Mouse (Mus musculus) limb, embryonic 13.5 days (tissue): ENCODE data around the gene Iqcf1. TPM values are rescaled to one million over a fixed set of nuclear protein-coding genes. Genes with fewer than 3 reads are reported as not detected.

Source experiments
- ATAC-seq: fragments of 200-750 bp; cut with Nextera tagmentation; 2 replicates; pipeline ENCODE4 v1.8.0; 2017; ENCODE audit warnings: low read depth, moderate number of reproducible peaks, moderate TSS enrichment; ENCODE audit not compliant: low FRiP score
- H3K27ac ChIP-seq: fragments of 300-500 bp; sonication (generic); 2 replicates; pipeline ENCODE4 v1.5.1; 2015; ENCODE audit warnings: inconsistent platforms, mild to moderate bottlenecking, moderate library complexity
- H3K27me3 ChIP-seq: fragments of 300-500 bp; sonication (generic); 2 replicates; pipeline ENCODE4 v1.6.1; 2015; ENCODE audit warnings: mild to moderate bottlenecking, inconsistent platforms
- H3K36me3 ChIP-seq: fragments of 300-500 bp; sonication (generic); 2 replicates; pipeline ENCODE4 v1.6.1; 2015; ENCODE audit warnings: inconsistent platforms, mild to moderate bottlenecking, moderate library complexity
- H3K4me1 ChIP-seq: fragments of 300-500 bp; sonication (generic); 2 replicates; pipeline ENCODE4 v1.6.1; 2015; ENCODE audit warnings: inconsistent platforms
- H3K4me2 ChIP-seq: fragments of 300-500 bp; sonication (generic); replicated peaks from 2 replicates; pipeline ENCODE4 v1.6.1; 2015; ENCODE audit warnings: inconsistent platforms, mild to moderate bottlenecking, moderate library complexity
- H3K4me3 ChIP-seq: fragments of 300-500 bp; sonication (generic); 2 replicates; pipeline ENCODE4 v1.5.1; 2015; ENCODE audit warnings: moderate library complexity, mild to moderate bottlenecking, inconsistent platforms
- H3K9ac ChIP-seq: fragments of 300-500 bp; sonication (generic); 2 replicates; pipeline ENCODE4 v1.6.1; 2015; ENCODE audit warnings: mild to moderate bottlenecking, inconsistent platforms
- H3K9me3 ChIP-seq: fragments of 300-500 bp; sonication (generic); 2 replicates; pipeline ENCODE4 v1.6.1; 2016; ENCODE audit warnings: inconsistent platforms
- WGBS: fragments of 180-500 bp; shearing (Covaris S2); methylation state at CpG from one replicate; pipeline ENCODE4 v1.1.7; 2015; 5-methylcytosine and 5-hydroxymethylcytosine counted together
- polyA plus RNA-seq: library from polyadenylated mRNA; unstranded; fragments of >200 nt; fragmentation: Nextera tagmentation; extraction: Ambion mirVana; gene quantifications from 2 replicates; pipeline ENCODE4 v1.2.1, GENCODE M21; 2015

The Iqcf1 gene
- polyA plus RNA-seq, 1 experiment from 2014 or later: not detected

GRCm38 (mm10) chr9:106466721-106467120 lies 33.0 kb upstream of the Iqcf1 start:
- ATAC-seq: no peak
- peaks cover 12% of the 10 kb centered on the region; the same call in 1 of the 2 replicates for H3K27me3 ChIP-seq
- H3K27ac ChIP-seq: no peak overlapping the region
- 93% methylated on average over 6 of the region's 6 CpGs for WGBS
- H3K9ac ChIP-seq: no peak overlapping the region
- H3K4me1 ChIP-seq: peaks cover 17% of the 10 kb centered on the region
- no peak overlapping the region for H3K4me2 ChIP-seq
- H3K36me3 ChIP-seq: peaks cover 24% of the 10 kb centered on the region
- H3K4me3 ChIP-seq: no peak overlapping the region
- no peaks in the 10 kb centered on the region for H3K9me3 ChIP-seq

GRCm38 (mm10) chr9:106467746-106468145 lies 32.0 kb upstream of the Iqcf1 start:
- no peak for ATAC-seq
- H3K27me3 ChIP-seq: peaks cover 12% of the 10 kb centered on the region; the same call in 1 of the 2 replicates
- no peaks in the 10 kb centered on the region for H3K9me3 ChIP-seq
- no peak overlapping the region for H3K9ac ChIP-seq
- 90% methylated on average over 7 of the region's 7 CpGs for WGBS
- H3K4me1 ChIP-seq: peaks cover 19% of the 10 kb centered on the region
- H3K4me2 ChIP-seq: no peak overlapping the region
- peaks cover 14% of the 10 kb centered on the region for H3K36me3 ChIP-seq
- H3K4me3 ChIP-seq: no peak overlapping the region
- H3K27ac ChIP-seq: no peak overlapping the region

DNA sequence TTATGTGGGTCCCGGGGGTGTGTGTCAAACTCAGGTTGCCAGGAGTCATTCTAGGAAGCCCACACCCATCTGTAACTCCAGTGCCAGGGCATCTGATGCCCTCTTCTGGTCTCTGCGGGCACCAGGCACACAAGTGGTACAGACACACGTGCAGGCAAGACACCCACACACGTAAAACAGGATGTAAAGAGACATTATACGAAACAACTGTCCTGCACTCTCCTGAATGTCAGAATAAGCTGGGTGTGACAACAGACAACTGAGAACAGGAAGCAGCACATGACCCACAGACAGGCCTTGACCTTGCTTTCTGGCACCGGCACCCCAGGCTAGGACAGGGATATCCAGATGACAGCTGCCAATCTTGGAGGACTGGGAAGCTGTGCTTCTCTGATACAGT lies 30.4 kb upstream of the Iqcf1 start:
- H3K36me3 ChIP-seq: no peaks in the 10 kb centered on the region
- ATAC-seq: no peak
- no peak overlapping the region; the same call in 1 of the 2 replicates for H3K27ac ChIP-seq
- no peak overlapping the region for H3K9ac ChIP-seq
- no peak overlapping the region for H3K4me2 ChIP-seq
- H3K9me3 ChIP-seq: no peaks in the 10 kb centered on the region
- H3K27me3 ChIP-seq: peaks cover 5% of the 10 kb centered on the region; the same call in 1 of the 2 replicates
- H3K4me1 ChIP-seq: peaks cover 23% of the 10 kb centered on the region
- 72% methylated on average over 6 of the region's 6 CpGs for WGBS
- H3K4me3 ChIP-seq: no peak overlapping the region

GRCm38 (mm10) chr9:106469776-106470175 lies 30.0 kb upstream of the Iqcf1 start:
- WGBS: 62% methylated on average over 9 of the region's 9 CpGs
- Histone ChIP-seq H3K27me3 (peaks cover 5% of the 10 kb centered on the region; the same call in 1 of the 2 replicates), H3K4me3 (no peak overlapping the region), H3K4me2 (no peak overlapping the region), H3K27ac (no peak overlapping the region), H3K9me3 (no peaks in the 10 kb centered on the region), H3K4me1 (peaks cover 21% of the 10 kb centered on the region), H3K36me3 (no peaks in the 10 kb centered on the region), H3K9ac (no peak overlapping the region)
- no peak for ATAC-seq

GRCm38 (mm10) chr9:106470991-106471750 lies 28.6 kb upstream of the Iqcf1 start:
- Histone ChIP-seq H3K27me3 (no peaks in the 10 kb centered on the region), H3K9me3 (no peaks in the 10 kb centered on the region), H3K27ac (no peak overlapping the region), H3K4me1 (peaks cover 25% of the 10 kb centered on the region), H3K9ac (no peak overlapping the region; the same call in 1 of the 2 replicates), H3K4me2 (peak overlapping the region; percentile 25), H3K4me3 (no peak overlapping the region), H3K36me3 (no peaks in the 10 kb centered on the region)
- WGBS: 64% methylated on average over 14 of the region's 14 CpGs
- no peak for ATAC-seq

- Histone ChIP-seq H3K27ac (no peak overlapping the region), H3K9me3 (no peaks in the 10 kb centered on the region), H3K4me2 (peak overlapping the region; percentile 25), H3K9ac (no peak overlapping the region; the same call in 1 of the 2 replicates), H3K27me3 (no peaks in the 10 kb centered on the region), H3K4me3 (no peak overlapping the region), H3K36me3 (no peaks in the 10 kb centered on the region), H3K4me1 (peaks cover 31% of the 10 kb centered on the region)
- WGBS: 8% methylated on average over 5 of the region's 5 CpGs
- no peak for ATAC-seq
Observed at GRCm38 (mm10) chr9:106471892-106472291, 27.9 kb upstream of the Iqcf1 start.

- 71% methylated on average over 4 of the region's 4 CpGs for WGBS
- Histone ChIP-seq H3K36me3 (no peaks in the 10 kb centered on the region), H3K27ac (no peak overlapping the region), H3K9me3 (no peaks in the 10 kb centered on the region), H3K4me3 (no peak overlapping the region), H3K27me3 (no peaks in the 10 kb centered on the region), H3K4me2 (no peak overlapping the region), H3K9ac (0 out of 2 replicates have a peak overlapping the region, but pooled peaks have one; percentile 25), H3K4me1 (peaks cover 31% of the 10 kb centered on the region)
- no peak for ATAC-seq
Observed at GRCm38 (mm10) chr9:106472321-106472720, 27.4 kb upstream of the Iqcf1 start.

- WGBS: 87% methylated on average over 16 of the region's 16 CpGs
- no peak overlapping the region for H3K4me3 ChIP-seq
- no peaks in the 10 kb centered on the region for H3K27me3 ChIP-seq
- H3K9me3 ChIP-seq: no peaks in the 10 kb centered on the region
- ATAC-seq: no peak
- no peak overlapping the region for H3K9ac ChIP-seq
- H3K4me2 ChIP-seq: no peak overlapping the region
- H3K27ac ChIP-seq: no peak overlapping the region
- no peaks in the 10 kb centered on the region for H3K36me3 ChIP-seq
- H3K4me1 ChIP-seq: peaks cover 37% of the 10 kb centered on the region
Observed at GRCm38 (mm10) chr9:106473081-106473752, 26.6 kb upstream of the Iqcf1 start.

- WGBS: 65% methylated on average over 2 of the region's 5 CpGs
Observed at GRCm38 (mm10) chr9:106473753-106474105, 26.0 kb upstream of the Iqcf1 start.

GRCm38 (mm10) chr9:106474456-106474855 lies 25.3 kb upstream of the Iqcf1 start:
- H3K9me3 ChIP-seq: no peaks in the 10 kb centered on the region
- H3K27ac ChIP-seq: no peak overlapping the region
- WGBS: 12% methylated on average over 6 of the region's 6 CpGs
- no peak; the same call in 1 of the 2 replicates for ATAC-seq
- H3K4me2 ChIP-seq: peak overlapping the region; percentile 35
- no peak overlapping the region for H3K4me3 ChIP-seq
- H3K4me1 ChIP-seq: peaks cover 39% of the 10 kb centered on the region
- no peaks in the 10 kb centered on the region for H3K27me3 ChIP-seq
- H3K36me3 ChIP-seq: peaks cover 4% of the 10 kb centered on the region; the same call in 1 of the 2 replicates
- H3K9ac ChIP-seq: peak overlapping the region; percentile 55; the same call in 1 of the 2 replicates

More at GRCm38 (mm10) chr9:106473753-106474105, 26.0 kb upstream of the Iqcf1 start:
- H3K27me3 ChIP-seq: no peaks in the 10 kb centered on the region
- H3K4me2 ChIP-seq: no peak overlapping the region
- H3K9ac ChIP-seq: no peak overlapping the region
- peaks cover 39% of the 10 kb centered on the region for H3K4me1 ChIP-seq
- H3K4me3 ChIP-seq: no peak overlapping the region
- no peak for ATAC-seq
- H3K36me3 ChIP-seq: no peaks in the 10 kb centered on the region
- H3K27ac ChIP-seq: no peak overlapping the region
- no peaks in the 10 kb centered on the region for H3K9me3 ChIP-seq

GRCm38 (mm10) chr9:106475046-106475445 lies 24.7 kb upstream of the Iqcf1 start:
- no peak overlapping the region for H3K27ac ChIP-seq
- WGBS: 71% methylated on average over 7 of the region's 7 CpGs
- peak overlapping the region; percentile 35 for H3K4me2 ChIP-seq

DNA sequence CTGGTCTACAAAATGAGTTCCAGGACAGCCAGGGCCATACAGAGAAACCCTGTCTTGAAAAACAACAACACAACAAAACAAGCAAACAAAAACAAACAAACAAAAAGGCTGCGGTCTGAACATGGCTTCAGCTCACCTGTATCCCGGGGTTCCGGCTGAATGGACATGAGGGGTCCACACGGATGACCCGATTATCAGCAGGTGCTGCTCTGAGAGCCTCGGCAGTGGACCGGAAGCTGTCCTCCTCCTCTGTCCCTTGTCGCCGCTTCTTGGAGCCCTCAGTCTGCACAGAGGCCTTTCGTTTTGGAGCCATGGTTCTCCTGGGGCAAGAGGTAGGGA lies 24.1 kb upstream of the Iqcf1 start, which contains the start of gene Rrp9:
TSS of gene Rrp9 (plus strand) at position 301 of the 339 bp plus-strand sequence.
- no peak for ATAC-seq
- H3K27me3 ChIP-seq: no peaks in the 10 kb centered on the region
- H3K36me3 ChIP-seq: peaks cover 13% of the 10 kb centered on the region
- H3K9ac ChIP-seq: peak within 1 kb of the TSS; percentile 46; the same call in 1 of the 2 replicates
- peak within 1 kb of the TSS; percentile 79 for H3K4me3 ChIP-seq
- H3K4me1 ChIP-seq: peaks cover 39% of the 10 kb centered on the region
- H3K9me3 ChIP-seq: no peaks in the 10 kb centered on the region
- WGBS: 90% methylated on average over 10 of the region's 10 CpGs
- H3K27ac ChIP-seq: peak within 1 kb of the TSS; percentile 62
- H3K4me2 ChIP-seq: peak within 1 kb of the TSS; percentile 52

More at GRCm38 (mm10) chr9:106475046-106475445, 24.7 kb upstream of the Iqcf1 start:
- Histone ChIP-seq H3K36me3 (peaks cover 8% of the 10 kb centered on the region), H3K9me3 (no peaks in the 10 kb centered on the region), H3K4me3 (peak overlapping the region; percentile 1; the same call in 1 of the 2 replicates), H3K27me3 (no peaks in the 10 kb centered on the region), H3K9ac (peak overlapping the region; percentile 39; the same call in 1 of the 2 replicates), H3K4me1 (peaks cover 39% of the 10 kb centered on the region)
- ATAC-seq: no peak
